Mouse (Mus musculus): ENCODE results near the gene Rbms1.

Rbms1 gene

GRCm38 (mm10) chr2:60712483-60712882, 250.5 kb downstream of the Rbms1 start:
- DNase-seq (ENCODE audit: low read depth, low spot score), result no peak

GRCm38 (mm10) chr2:60711098-60711880, 251.7 kb downstream of the Rbms1 start:
- DNase-seq (ENCODE audit: low read depth, low spot score), result no peak

GRCm38 (mm10) chr2:60710317-60710716, 252.7 kb downstream of the Rbms1 start:
- DNase-seq (ENCODE audit: low read depth, low spot score), result no peak

- no peak for DNase-seq (ENCODE audit: low read depth, low spot score)
These were observed 254.3 kb downstream of the Rbms1 start for GRCm38 (mm10) chr2:60708671-60709070.

DNA sequence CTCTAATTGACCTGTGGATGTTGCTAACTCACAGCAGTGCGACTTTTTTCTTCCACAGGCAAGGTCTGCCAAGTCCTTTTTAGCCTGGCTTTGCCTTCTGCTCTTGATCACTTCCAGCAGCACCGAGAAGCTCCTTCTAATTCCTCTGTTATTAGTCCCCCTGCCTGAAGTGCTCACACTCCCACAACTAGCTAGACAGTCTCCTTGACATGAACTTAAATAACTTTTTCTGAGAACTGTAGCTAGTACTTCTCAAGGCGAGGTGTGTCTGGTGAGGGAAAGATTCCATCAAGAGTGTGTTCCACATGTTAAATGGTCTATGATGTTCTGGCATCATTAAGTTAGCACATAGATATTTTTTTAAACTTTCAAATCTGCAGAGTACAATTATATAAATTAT, 256.1 kb downstream of the Rbms1 start:
- no peak for DNase-seq (ENCODE audit: low read depth, low spot score)

DNA sequence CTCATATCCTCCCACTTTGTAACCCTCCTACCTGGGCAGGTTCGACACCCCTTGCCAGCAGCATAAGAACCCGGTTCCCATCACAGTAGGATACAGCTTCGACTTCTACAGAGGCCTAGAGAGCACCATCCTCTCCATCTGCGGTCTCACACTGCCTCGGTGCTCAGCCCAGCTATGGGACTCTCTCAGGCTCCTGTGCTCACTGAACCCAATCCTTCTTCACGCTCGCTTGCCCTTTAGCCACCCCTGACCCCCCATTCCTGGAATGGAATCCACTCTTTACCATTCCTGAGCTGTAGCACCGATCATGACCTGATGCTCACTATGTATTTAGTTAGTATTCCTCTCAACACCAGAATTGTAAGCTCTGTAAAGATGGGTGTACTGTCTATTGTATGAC, 257.6 kb downstream of the Rbms1 start:
- no peak for DNase-seq (ENCODE audit: low read depth, low spot score)

DNA sequence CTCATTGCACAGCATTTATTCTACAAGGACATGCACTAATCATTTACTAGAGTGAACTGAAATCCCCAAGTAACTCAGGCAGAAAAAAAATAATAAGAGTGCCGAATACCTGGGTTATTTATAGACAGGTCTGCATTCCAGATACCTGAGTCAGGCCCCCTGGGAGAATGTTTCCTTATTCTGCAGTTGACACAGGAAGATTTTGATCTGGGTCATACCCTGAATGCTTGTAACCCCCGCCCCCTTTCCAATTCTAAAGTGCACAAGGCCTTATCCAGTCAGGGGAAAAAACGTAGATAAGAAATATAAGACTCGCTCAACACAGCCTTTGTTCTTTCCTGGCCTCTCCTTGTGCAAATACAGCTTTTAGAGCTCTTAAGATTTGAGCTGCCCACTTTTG, 259.7 kb downstream of the Rbms1 start:
- DNase-seq (ENCODE audit: low read depth, low spot score), result no peak

- DNase-seq (ENCODE audit: low read depth, low spot score), result no peak
These were observed 262.0 kb downstream of the Rbms1 start for GRCm38 (mm10) chr2:60700956-60701355.

All from mesoderm, embryonic 11.5 days (tissue).